Mouse (Mus musculus): ENCODE results near the gene Olfr1344. TPM values are rescaled to one million over a fixed set of nuclear protein-coding genes. Genes with fewer than 3 reads are reported as not detected.
"Not testable (repeated sequence)": the region's sequence is repeated elsewhere in the genome, so short reads cannot be mapped to it uniquely, and the experiment has no call there.

The Olfr1344 gene
- polyA plus RNA-seq, 1 experiment from 2014 or later, result 0.10 TPM

GRCm38 (mm10) chr7:6447771-6448170 is 9.3 kb downstream of the Olfr1344 start:
- Histone ChIP-seq H3K36me3 (no peaks in the 10 kb centered on the region), H3K27ac (replicated peaks) (no peak overlapping the region), H3K4me2 (no peak overlapping the region), H3K27me3 (no peaks in the 10 kb centered on the region), H3K4me3 (no peak overlapping the region), H3K9me3 (0 out of 2 replicates have a peak, but pooled peaks cover 4% of the 10 kb centered on the region), H3K4me1 (replicated peaks) (no peaks in the 10 kb centered on the region), H3K9ac (no peak overlapping the region)
- WGBS, result 89% methylated on average over 5 of the region's 5 CpGs
- ATAC-seq (ENCODE audit: low read depth), result no peak

GRCm38 (mm10) chr7:6455868-6456267 is 17.4 kb downstream of the Olfr1344 start, which contains the start of gene Olfr1336:
Gene Olfr1336, plus strand, starts transcription at chr7:6456168.
- no peaks in the 10 kb centered on the region for H3K27me3 ChIP-seq
- no peaks in the 10 kb centered on the region for H3K9me3 ChIP-seq
- H3K4me1 ChIP-seq (replicated peaks), result no peaks in the 10 kb centered on the region
- no peak within 1 kb of the TSS for H3K9ac ChIP-seq
- no peak within 1 kb of the TSS for H3K27ac ChIP-seq (replicated peaks)
- no peak for ATAC-seq (ENCODE audit: low read depth)
- no peak within 1 kb of the TSS for H3K4me2 ChIP-seq
- no peaks in the 10 kb centered on the region for H3K36me3 ChIP-seq
- H3K4me3 ChIP-seq, result no peak within 1 kb of the TSS

- 47% methylated on average over 3 of the region's 3 CpGs for WGBS
- ATAC-seq (ENCODE audit: low read depth), result no peak
Observed at GRCm38 (mm10) chr7:6456399-6456798, 17.9 kb downstream of the Olfr1344 start.

GRCm38 (mm10) chr7:6466951-6467350 is 28.5 kb downstream of the Olfr1344 start, which contains the start of gene Olfr1346:
Gene Olfr1346, plus strand, starts transcription at chr7:6467101.
- Histone ChIP-seq H3K9ac (no peak within 1 kb of the TSS), H3K4me1 (replicated peaks) (no peaks in the 10 kb centered on the region), H3K27ac (replicated peaks) (no peak within 1 kb of the TSS), H3K27me3 (no peaks in the 10 kb centered on the region), H3K9me3 (no peaks in the 10 kb centered on the region), H3K4me3 (no peak within 1 kb of the TSS), H3K36me3 (no peaks in the 10 kb centered on the region), H3K4me2 (no peak within 1 kb of the TSS)
- no peak for ATAC-seq (ENCODE audit: low read depth)

More at GRCm38 (mm10) chr7:6456399-6456798, 17.9 kb downstream of the Olfr1344 start:
- Histone ChIP-seq H3K4me3 (no peak overlapping the region), H3K9me3 (no peaks in the 10 kb centered on the region), H3K4me1 (replicated peaks) (no peaks in the 10 kb centered on the region), H3K36me3 (no peaks in the 10 kb centered on the region), H3K27ac (replicated peaks) (no peak overlapping the region), H3K4me2 (no peak overlapping the region), H3K27me3 (no peaks in the 10 kb centered on the region), H3K9ac (no peak overlapping the region)

- H3K27me3 ChIP-seq; H3K4me1 ChIP-seq (replicated peaks); H3K4me3 ChIP-seq; H3K9me3 ChIP-seq; H3K27ac ChIP-seq (replicated peaks); ATAC-seq (ENCODE audit: low read depth); H3K4me2 ChIP-seq; H3K9ac ChIP-seq; H3K36me3 ChIP-seq: not testable (repeated sequence)
- 83% methylated on average over 2 of the region's 2 CpGs for WGBS
Observed at GRCm38 (mm10) chr7:6477633-6478032, 39.1 kb downstream of the Olfr1344 start.

GRCm38 (mm10) chr7:6486841-6487240 is 48.4 kb downstream of the Olfr1344 start, which contains the start of gene Olfr5:
Gene Olfr5, minus strand, starts transcription at chr7:6486941.
- no peaks in the 10 kb centered on the region for H3K27me3 ChIP-seq
- 40% methylated on average over 2 of the region's 2 CpGs for WGBS
- H3K36me3 ChIP-seq, result no peaks in the 10 kb centered on the region
- no peak for ATAC-seq (ENCODE audit: low read depth)
- no peak within 1 kb of the TSS for H3K27ac ChIP-seq (replicated peaks)
- no peak within 1 kb of the TSS for H3K4me3 ChIP-seq
- H3K9me3 ChIP-seq, result 0 out of 2 replicates have a peak, but pooled peaks cover 3% of the 10 kb centered on the region
- no peaks in the 10 kb centered on the region for H3K4me1 ChIP-seq (replicated peaks)
- H3K4me2 ChIP-seq, result no peak within 1 kb of the TSS
- H3K9ac ChIP-seq, result no peak within 1 kb of the TSS

Other genes with a start within 250 kb of the Olfr1344 start
- not detected in 2 replicates for gene Galp, start 241.6 kb upstream of the Olfr1344 start, polyA plus RNA-seq (2015; fragmentation: Nextera tagmentation; extraction: Ambion mirVana)
- gene Zscan5b, start 216.4 kb upstream of the Olfr1344 start, polyA plus RNA-seq (2015; fragmentation: Nextera tagmentation; extraction: Ambion mirVana), result not detected in 2 replicates
- not detected in 2 replicates for gene Epp13, start 186.0 kb upstream of the Olfr1344 start, polyA plus RNA-seq (2015; fragmentation: Nextera tagmentation; extraction: Ambion mirVana)
- gene Zfp667, start 152.1 kb upstream of the Olfr1344 start, polyA plus RNA-seq (2015; fragmentation: Nextera tagmentation; extraction: Ambion mirVana), result 17.7 and 17.8 TPM in 2 replicates
- 10.4 and 14.0 TPM in 2 replicates for gene Zfp583, start 107.4 kb upstream of the Olfr1344 start, polyA plus RNA-seq (2015; fragmentation: Nextera tagmentation; extraction: Ambion mirVana)
- 6.7 and 7.4 TPM in 2 replicates for gene Gm3854, start 94.9 kb upstream of the Olfr1344 start, polyA plus RNA-seq (2015; fragmentation: Nextera tagmentation; extraction: Ambion mirVana)
- gene Zfp78, start 75.4 kb upstream of the Olfr1344 start, polyA plus RNA-seq (2015; fragmentation: Nextera tagmentation; extraction: Ambion mirVana), result 3.5 and 4.5 TPM in 2 replicates
- gene Zfp28, start 55.4 kb upstream of the Olfr1344 start, polyA plus RNA-seq (2015; fragmentation: Nextera tagmentation; extraction: Ambion mirVana), result 12.0 and 15.1 TPM in 2 replicates
- gene Smim17, start 40.0 kb upstream of the Olfr1344 start, polyA plus RNA-seq (2015; fragmentation: Nextera tagmentation; extraction: Ambion mirVana), result 2.8 and 3.2 TPM in 2 replicates
- not detected in 2 replicates for gene Gm20715, start 28.4 kb upstream of the Olfr1344 start, polyA plus RNA-seq (2015; fragmentation: Nextera tagmentation; extraction: Ambion mirVana)
- not detected in 2 replicates for gene Olfr1336, start 17.5 kb downstream of the Olfr1344 start, polyA plus RNA-seq (2015; fragmentation: Nextera tagmentation; extraction: Ambion mirVana)
- gene Olfr1346, start 28.4 kb downstream of the Olfr1344 start, polyA plus RNA-seq (2015; fragmentation: Nextera tagmentation; extraction: Ambion mirVana), result not detected in 2 replicates
- gene Olfr5, start 48.3 kb downstream of the Olfr1344 start, polyA plus RNA-seq (2015; fragmentation: Nextera tagmentation; extraction: Ambion mirVana), result not detected in 2 replicates
- gene Olfr1347, start 61.1 kb downstream of the Olfr1344 start, polyA plus RNA-seq (2015; fragmentation: Nextera tagmentation; extraction: Ambion mirVana), result not detected in 2 replicates
- not detected in 2 replicates for gene Olfr1348, start 70.1 kb downstream of the Olfr1344 start, polyA plus RNA-seq (2015; fragmentation: Nextera tagmentation; extraction: Ambion mirVana)
- gene Olfr1349, start 84.3 kb downstream of the Olfr1344 start, polyA plus RNA-seq (2015; fragmentation: Nextera tagmentation; extraction: Ambion mirVana), result not detected in 2 replicates
- gene Olfr1350, start 126.2 kb downstream of the Olfr1344 start, polyA plus RNA-seq (2015; fragmentation: Nextera tagmentation; extraction: Ambion mirVana), result not detected in 2 replicates